Mouse (Mus musculus): ENCODE data around the gene Sco1. TPM values are rescaled to one million over a fixed set of nuclear protein-coding genes. Genes with fewer than 3 reads are reported as not detected.

The Sco1 gene
- polyA plus RNA-seq, 1 experiment from 2014 or later = 13.4 TPM

- Histone ChIP-seq H3K27me3 (replicated peaks; ENCODE audit: control insufficient read depth, insufficient read depth, low read length) (no peaks in the 10 kb centered on the region), H3K9ac (ENCODE audit: low read depth, low read length) (no peak overlapping the region), H3K4me1 (replicated peaks; ENCODE audit: control insufficient read depth, insufficient read depth, low read length) (no peaks in the 10 kb centered on the region), H3K9me3 (ENCODE audit: control insufficient read depth) (no peaks in the 10 kb centered on the region), H3K4me3 (ENCODE audit: low read depth, low read length) (no peak overlapping the region), H3K27ac (ENCODE audit: low read depth, low read length) (no peak overlapping the region), H3K4me2 (replicated peaks; ENCODE audit: low read depth) (no peak overlapping the region), H3K36me3 (ENCODE audit: control insufficient read depth, insufficient read depth) (no peaks in the 10 kb centered on the region)
- TF ChIP-seq CTCF (IDR thresholded peaks at IDR 0.05; ENCODE audit: low read depth) = no peak
- WGBS = 60% methylated on average over 9 of the region's 9 CpGs
- no peak for ATAC-seq
Measured at GRCm38 (mm10) chr11:67103256-67103655, 50.8 kb downstream of the Sco1 start.

- no peak for TF ChIP-seq CTCF (IDR thresholded peaks at IDR 0.05; ENCODE audit: low read depth)
- 70% methylated on average over 1 of the region's 1 CpGs for WGBS
- no peaks in the 10 kb centered on the region for H3K27me3 ChIP-seq (replicated peaks; ENCODE audit: control insufficient read depth, insufficient read depth, low read length)
- no peak overlapping the region for H3K4me2 ChIP-seq (replicated peaks; ENCODE audit: low read depth)
- H3K9ac ChIP-seq (ENCODE audit: low read depth, low read length) = no peak overlapping the region; the same call in 1 of the 2 replicates
- H3K9me3 ChIP-seq (ENCODE audit: control insufficient read depth) = no peaks in the 10 kb centered on the region
- H3K27ac ChIP-seq (ENCODE audit: low read depth, low read length) = no peak overlapping the region
- no peaks in the 10 kb centered on the region for H3K4me1 ChIP-seq (replicated peaks; ENCODE audit: control insufficient read depth, insufficient read depth, low read length)
- H3K36me3 ChIP-seq (ENCODE audit: control insufficient read depth, insufficient read depth) = no peaks in the 10 kb centered on the region
- no peak overlapping the region for H3K4me3 ChIP-seq (ENCODE audit: low read depth, low read length)
- no peak for ATAC-seq
Measured at GRCm38 (mm10) chr11:67104242-67104641, 51.8 kb downstream of the Sco1 start.

GRCm38 (mm10) chr11:67104714-67105113 lies 52.2 kb downstream of the Sco1 start:
- no peaks in the 10 kb centered on the region for H3K4me1 ChIP-seq (replicated peaks; ENCODE audit: control insufficient read depth, insufficient read depth, low read length)
- no peaks in the 10 kb centered on the region for H3K9me3 ChIP-seq (ENCODE audit: control insufficient read depth)
- H3K27me3 ChIP-seq (replicated peaks; ENCODE audit: control insufficient read depth, insufficient read depth, low read length) = no peaks in the 10 kb centered on the region
- no peak overlapping the region for H3K27ac ChIP-seq (ENCODE audit: low read depth, low read length)
- H3K4me2 ChIP-seq (replicated peaks; ENCODE audit: low read depth) = no peak overlapping the region
- WGBS = 77% methylated on average over 11 of the region's 11 CpGs
- no peak overlapping the region for H3K9ac ChIP-seq (ENCODE audit: low read depth, low read length)
- H3K4me3 ChIP-seq (ENCODE audit: low read depth, low read length) = no peak overlapping the region
- H3K36me3 ChIP-seq (ENCODE audit: control insufficient read depth, insufficient read depth) = no peaks in the 10 kb centered on the region
- TF ChIP-seq CTCF (IDR thresholded peaks at IDR 0.05; ENCODE audit: low read depth) = no peak
- no peak for ATAC-seq

- Histone ChIP-seq H3K4me2 (replicated peaks; ENCODE audit: low read depth) (no peak overlapping the region), H3K27ac (ENCODE audit: low read depth, low read length) (no peak overlapping the region), H3K36me3 (ENCODE audit: control insufficient read depth, insufficient read depth) (no peaks in the 10 kb centered on the region), H3K4me3 (ENCODE audit: low read depth, low read length) (no peak overlapping the region), H3K4me1 (replicated peaks; ENCODE audit: control insufficient read depth, insufficient read depth, low read length) (no peaks in the 10 kb centered on the region), H3K27me3 (replicated peaks; ENCODE audit: control insufficient read depth, insufficient read depth, low read length) (no peaks in the 10 kb centered on the region), H3K9ac (ENCODE audit: low read depth, low read length) (no peak overlapping the region), H3K9me3 (ENCODE audit: control insufficient read depth) (no peaks in the 10 kb centered on the region)
- TF ChIP-seq CTCF (IDR thresholded peaks at IDR 0.05; ENCODE audit: low read depth) = no peak
- no peak for ATAC-seq
- 61% methylated on average over 4 of the region's 4 CpGs for WGBS
Measured at GRCm38 (mm10) chr11:67105689-67106088, 53.2 kb downstream of the Sco1 start.

GRCm38 (mm10) chr11:67106973-67107372 lies 54.5 kb downstream of the Sco1 start:
- ATAC-seq = no peak
- Histone ChIP-seq H3K27ac (ENCODE audit: low read depth, low read length) (no peak overlapping the region), H3K4me2 (replicated peaks; ENCODE audit: low read depth) (no peak overlapping the region), H3K36me3 (ENCODE audit: control insufficient read depth, insufficient read depth) (no peaks in the 10 kb centered on the region), H3K9me3 (ENCODE audit: control insufficient read depth) (no peaks in the 10 kb centered on the region), H3K4me3 (ENCODE audit: low read depth, low read length) (no peak overlapping the region), H3K4me1 (replicated peaks; ENCODE audit: control insufficient read depth, insufficient read depth, low read length) (no peaks in the 10 kb centered on the region), H3K27me3 (replicated peaks; ENCODE audit: control insufficient read depth, insufficient read depth, low read length) (no peaks in the 10 kb centered on the region), H3K9ac (ENCODE audit: low read depth, low read length) (no peak overlapping the region)
- no peak for TF ChIP-seq CTCF (IDR thresholded peaks at IDR 0.05; ENCODE audit: low read depth)
- 89% methylated on average over 10 of the region's 10 CpGs for WGBS

- no peak for ATAC-seq
- H3K27me3 ChIP-seq (replicated peaks; ENCODE audit: control insufficient read depth, insufficient read depth, low read length) = no peaks in the 10 kb centered on the region; the same call in 1 of the 2 replicates
- TF ChIP-seq CTCF (IDR thresholded peaks at IDR 0.05; ENCODE audit: low read depth) = peak; percentile 92
- WGBS = 32% methylated on average over 5 of the region's 5 CpGs
- H3K27ac ChIP-seq (ENCODE audit: low read depth, low read length) = no peak overlapping the region
- no peak overlapping the region for H3K9ac ChIP-seq (ENCODE audit: low read depth, low read length)
- no peaks in the 10 kb centered on the region for H3K9me3 ChIP-seq (ENCODE audit: control insufficient read depth)
- no peak overlapping the region for H3K4me2 ChIP-seq (replicated peaks; ENCODE audit: low read depth)
- H3K4me1 ChIP-seq (replicated peaks; ENCODE audit: control insufficient read depth, insufficient read depth, low read length) = no peaks in the 10 kb centered on the region
- H3K36me3 ChIP-seq (ENCODE audit: control insufficient read depth, insufficient read depth) = no peaks in the 10 kb centered on the region
- no peak overlapping the region for H3K4me3 ChIP-seq (ENCODE audit: low read depth, low read length)
Measured at GRCm38 (mm10) chr11:67110168-67110948, 57.9 kb downstream of the Sco1 start.
